Mouse (Mus musculus): ENCODE results near the gene Igfbpl1. TPM values are rescaled to one million over a fixed set of nuclear protein-coding genes. Genes with fewer than 3 reads are reported as not detected.

Igfbpl1 gene
- polyA plus RNA-seq, 1 experiment from 2014 or later, result 94.2 TPM

- Histone ChIP-seq H3K27ac (ENCODE audit: low read length) (no peak overlapping the region), H3K9ac (replicated peaks; ENCODE audit: low read depth, low read length) (no peak overlapping the region), H3K4me3 (replicated peaks; ENCODE audit: low read length) (no peak overlapping the region), H3K4me1 (replicated peaks; ENCODE audit: control insufficient read depth, insufficient read depth, low read length) (no peaks in the 10 kb centered on the region), H3K36me3 (ENCODE audit: control insufficient read depth, insufficient read depth) (no peaks in the 10 kb centered on the region), H3K27me3 (replicated peaks; ENCODE audit: control insufficient read depth, insufficient read depth, low read length) (no peaks in the 10 kb centered on the region), H3K4me2 (ENCODE audit: low read length) (no peak overlapping the region), H3K9me3 (ENCODE audit: control insufficient read depth, low read length) (no peaks in the 10 kb centered on the region)
- no peak for ATAC-seq
- 27% methylated on average over 1 of the region's 1 CpGs for WGBS
Observed at GRCm38 (mm10) chr4:45849419-45849818, 22.7 kb upstream of the Igfbpl1 start.

GRCm38 (mm10) chr4:45848825-45849156 is 22.1 kb upstream of the Igfbpl1 start:
- Histone ChIP-seq H3K27ac (ENCODE audit: low read length) (no peak overlapping the region), H3K36me3 (ENCODE audit: control insufficient read depth, insufficient read depth) (no peaks in the 10 kb centered on the region), H3K27me3 (replicated peaks; ENCODE audit: control insufficient read depth, insufficient read depth, low read length) (no peaks in the 10 kb centered on the region), H3K4me2 (ENCODE audit: low read length) (no peak overlapping the region), H3K4me1 (replicated peaks; ENCODE audit: control insufficient read depth, insufficient read depth, low read length) (no peaks in the 10 kb centered on the region), H3K9ac (replicated peaks; ENCODE audit: low read depth, low read length) (no peak overlapping the region), H3K9me3 (ENCODE audit: control insufficient read depth, low read length) (no peaks in the 10 kb centered on the region), H3K4me3 (replicated peaks; ENCODE audit: low read length) (no peak overlapping the region)
- no peak for ATAC-seq
- 44% methylated on average over 10 of the region's 10 CpGs for WGBS

DNA sequence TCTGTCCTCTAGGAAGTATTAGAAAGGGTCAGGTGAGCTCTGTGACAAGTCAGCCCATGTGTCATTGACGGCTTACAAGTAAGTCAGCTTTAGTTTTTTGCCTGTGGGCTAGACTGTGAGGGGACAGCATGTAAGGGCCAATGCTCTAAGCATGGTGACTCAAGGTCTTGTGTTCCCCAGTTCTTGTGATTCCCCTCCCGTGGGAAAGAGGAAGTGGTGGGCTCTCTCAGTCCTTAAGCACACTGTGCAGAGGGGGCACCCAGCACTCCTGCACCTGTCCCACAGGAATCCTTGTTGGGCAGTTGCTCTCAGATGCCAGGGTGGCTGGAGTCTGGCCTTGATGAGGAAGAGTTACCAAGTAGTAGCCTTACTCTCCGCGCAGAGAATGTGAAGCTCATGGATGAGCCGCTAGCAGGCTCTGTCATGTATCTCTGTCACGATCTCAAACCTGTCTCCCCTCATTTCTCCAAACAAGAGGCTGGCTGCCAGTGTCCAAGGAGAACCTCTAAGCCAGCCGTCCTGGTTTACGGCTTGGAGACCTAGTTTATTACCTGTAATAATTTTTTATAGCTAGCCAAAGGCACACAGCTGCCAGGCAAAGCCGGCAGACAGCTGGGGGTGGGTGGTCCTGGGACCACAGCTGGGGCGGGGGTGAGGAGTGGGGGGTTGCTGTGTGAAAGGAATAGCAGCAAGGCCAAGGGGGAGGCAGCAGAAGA is 21.5 kb upstream of the Igfbpl1 start, which contains the start of gene Stra6l:
TSS of gene Stra6l (plus strand) at position 556 of the 716 bp plus-strand sequence.
- Histone ChIP-seq H3K4me3 (replicated peaks; ENCODE audit: low read length) (no peak within 1 kb of the TSS), H3K27me3 (replicated peaks; ENCODE audit: control insufficient read depth, insufficient read depth, low read length) (no peaks in the 10 kb centered on the region), H3K27ac (ENCODE audit: low read length) (no peak within 1 kb of the TSS), H3K4me1 (replicated peaks; ENCODE audit: control insufficient read depth, insufficient read depth, low read length) (no peaks in the 10 kb centered on the region), H3K9me3 (ENCODE audit: control insufficient read depth, low read length) (no peaks in the 10 kb centered on the region), H3K9ac (replicated peaks; ENCODE audit: low read depth, low read length) (no peak within 1 kb of the TSS), H3K36me3 (ENCODE audit: control insufficient read depth, insufficient read depth) (no peaks in the 10 kb centered on the region), H3K4me2 (ENCODE audit: low read length) (no peak within 1 kb of the TSS)
- no peak for ATAC-seq
- 77% methylated on average over 10 of the region's 10 CpGs for WGBS

GRCm38 (mm10) chr4:45846263-45846662 is 19.5 kb upstream of the Igfbpl1 start:
- ATAC-seq, result no peak
- no peak overlapping the region for H3K9ac ChIP-seq (replicated peaks; ENCODE audit: low read depth, low read length)
- H3K9me3 ChIP-seq (ENCODE audit: control insufficient read depth, low read length), result no peaks in the 10 kb centered on the region
- no peak overlapping the region for H3K4me3 ChIP-seq (replicated peaks; ENCODE audit: low read length)
- 95% methylated on average over 2 of the region's 2 CpGs for WGBS
- H3K27ac ChIP-seq (ENCODE audit: low read length), result no peak overlapping the region
- H3K36me3 ChIP-seq (ENCODE audit: control insufficient read depth, insufficient read depth), result no peaks in the 10 kb centered on the region
- no peaks in the 10 kb centered on the region for H3K27me3 ChIP-seq (replicated peaks; ENCODE audit: control insufficient read depth, insufficient read depth, low read length)
- no peak overlapping the region for H3K4me2 ChIP-seq (ENCODE audit: low read length)
- H3K4me1 ChIP-seq (replicated peaks; ENCODE audit: control insufficient read depth, insufficient read depth, low read length), result no peaks in the 10 kb centered on the region

GRCm38 (mm10) chr4:45844355-45844754 is 17.6 kb upstream of the Igfbpl1 start:
- no peak overlapping the region for H3K9ac ChIP-seq (replicated peaks; ENCODE audit: low read depth, low read length)
- WGBS, result 44% methylated on average over 14 of the region's 14 CpGs
- no peak overlapping the region for H3K27ac ChIP-seq (ENCODE audit: low read length)
- no peak overlapping the region for H3K4me3 ChIP-seq (replicated peaks; ENCODE audit: low read length)
- no peak overlapping the region for H3K4me2 ChIP-seq (ENCODE audit: low read length)
- H3K9me3 ChIP-seq (ENCODE audit: control insufficient read depth, low read length), result no peaks in the 10 kb centered on the region
- H3K4me1 ChIP-seq (replicated peaks; ENCODE audit: control insufficient read depth, insufficient read depth, low read length), result no peaks in the 10 kb centered on the region
- ATAC-seq, result no peak
- no peaks in the 10 kb centered on the region for H3K27me3 ChIP-seq (replicated peaks; ENCODE audit: control insufficient read depth, insufficient read depth, low read length)
- no peaks in the 10 kb centered on the region for H3K36me3 ChIP-seq (ENCODE audit: control insufficient read depth, insufficient read depth)

DNA sequence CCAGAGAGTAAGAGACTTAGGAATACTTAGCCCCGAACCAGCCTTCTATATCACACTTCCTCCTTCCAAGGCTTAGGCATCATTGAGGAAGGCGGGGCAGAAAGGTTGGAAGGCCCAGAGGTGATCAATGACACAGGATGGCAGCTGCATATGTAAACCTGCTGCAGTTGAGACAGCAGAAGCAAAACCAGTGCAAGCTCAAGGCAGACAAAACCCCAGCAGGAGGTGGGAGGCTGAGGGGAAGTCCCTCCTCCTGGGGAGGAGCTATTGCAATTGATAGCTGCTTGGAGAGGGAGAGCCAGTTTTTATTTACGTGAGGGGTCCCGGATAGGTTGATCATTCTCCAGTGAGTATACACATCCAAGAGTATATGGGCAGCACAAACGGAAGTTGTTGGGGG is 6.7 kb upstream of the Igfbpl1 start:
- H3K4me2 ChIP-seq (ENCODE audit: low read length), result no peak overlapping the region
- no peaks in the 10 kb centered on the region for H3K9me3 ChIP-seq (ENCODE audit: control insufficient read depth, low read length)
- 29% methylated on average over 5 of the region's 5 CpGs for WGBS
- H3K36me3 ChIP-seq (ENCODE audit: control insufficient read depth, insufficient read depth), result no peaks in the 10 kb centered on the region
- no peaks in the 10 kb centered on the region for H3K27me3 ChIP-seq (replicated peaks; ENCODE audit: control insufficient read depth, insufficient read depth, low read length)
- H3K9ac ChIP-seq (replicated peaks; ENCODE audit: low read depth, low read length), result no peak overlapping the region
- no peak overlapping the region for H3K27ac ChIP-seq (ENCODE audit: low read length)
- H3K4me3 ChIP-seq (replicated peaks; ENCODE audit: low read length), result no peak overlapping the region
- peaks cover 29% of the 10 kb centered on the region for H3K4me1 ChIP-seq (replicated peaks; ENCODE audit: control insufficient read depth, insufficient read depth, low read length)
- no peak for ATAC-seq

GRCm38 (mm10) chr4:45831996-45832395 is 5.3 kb upstream of the Igfbpl1 start:
- no peak overlapping the region for H3K4me3 ChIP-seq (replicated peaks; ENCODE audit: low read length)
- H3K9ac ChIP-seq (replicated peaks; ENCODE audit: low read depth, low read length), result no peak overlapping the region
- 0 out of 2 replicates have a peak, but pooled peaks have one; percentile 19 for ATAC-seq
- peaks cover 34% of the 10 kb centered on the region for H3K4me1 ChIP-seq (replicated peaks; ENCODE audit: control insufficient read depth, insufficient read depth, low read length)
- H3K9me3 ChIP-seq (ENCODE audit: control insufficient read depth, low read length), result no peaks in the 10 kb centered on the region
- no peaks in the 10 kb centered on the region for H3K27me3 ChIP-seq (replicated peaks; ENCODE audit: control insufficient read depth, insufficient read depth, low read length)
- 59% methylated on average over 7 of the region's 7 CpGs for WGBS
- no peak overlapping the region for H3K4me2 ChIP-seq (ENCODE audit: low read length)
- no peaks in the 10 kb centered on the region for H3K36me3 ChIP-seq (ENCODE audit: control insufficient read depth, insufficient read depth)
- H3K27ac ChIP-seq (ENCODE audit: low read length), result no peak overlapping the region

- WGBS, result 10% methylated on average over 13 of the region's 13 CpGs
- Histone ChIP-seq H3K9ac (replicated peaks; ENCODE audit: low read depth, low read length) (peak overlapping the region; percentile 43), H3K27me3 (replicated peaks; ENCODE audit: control insufficient read depth, insufficient read depth, low read length) (no peaks in the 10 kb centered on the region), H3K4me1 (replicated peaks; ENCODE audit: control insufficient read depth, insufficient read depth, low read length) (peaks cover 36% of the 10 kb centered on the region), H3K4me3 (replicated peaks; ENCODE audit: low read length) (no peak overlapping the region), H3K27ac (ENCODE audit: low read length) (peak overlapping the region; percentile 83), H3K36me3 (ENCODE audit: control insufficient read depth, insufficient read depth) (no peaks in the 10 kb centered on the region), H3K4me2 (ENCODE audit: low read length) (no peak overlapping the region; the same call in 1 of the 2 replicates), H3K9me3 (ENCODE audit: control insufficient read depth, low read length) (no peaks in the 10 kb centered on the region)
- ATAC-seq, result peak; percentile 16; the same call in 1 of the 2 replicates
Observed at GRCm38 (mm10) chr4:45829907-45830759, 3.4 kb upstream of the Igfbpl1 start.

- peak overlapping the region; percentile 98 for H3K27ac ChIP-seq (ENCODE audit: low read length)
- ATAC-seq, result no peak
- peak overlapping the region; percentile 94 for H3K9ac ChIP-seq (replicated peaks; ENCODE audit: low read depth, low read length)
- peak overlapping the region; percentile 75 for H3K4me3 ChIP-seq (replicated peaks; ENCODE audit: low read length)
- peaks cover 5% of the 10 kb centered on the region; the same call in 1 of the 2 replicates for H3K36me3 ChIP-seq (ENCODE audit: control insufficient read depth, insufficient read depth)
- no peaks in the 10 kb centered on the region for H3K27me3 ChIP-seq (replicated peaks; ENCODE audit: control insufficient read depth, insufficient read depth, low read length)
- WGBS, result 25% methylated on average over 14 of the region's 14 CpGs
- H3K9me3 ChIP-seq (ENCODE audit: control insufficient read depth, low read length), result no peaks in the 10 kb centered on the region
- H3K4me1 ChIP-seq (replicated peaks; ENCODE audit: control insufficient read depth, insufficient read depth, low read length), result peaks cover 59% of the 10 kb centered on the region
- peak overlapping the region; percentile 63 for H3K4me2 ChIP-seq (ENCODE audit: low read length)
Observed at GRCm38 (mm10) chr4:45824761-45825556, 1.8 kb downstream of the Igfbpl1 start.
